Mouse (Mus musculus): ENCODE data around the gene Acot2. TPM values are rescaled to one million over a fixed set of nuclear protein-coding genes. Genes with fewer than 3 reads are reported as not detected.
"Not testable (repeated sequence)": the region's sequence is repeated elsewhere in the genome, so short reads cannot be mapped to it uniquely, and the experiment has no call there.

Acot2 gene
- polyA plus RNA-seq, 1 experiment = 4.5 TPM

DNA sequence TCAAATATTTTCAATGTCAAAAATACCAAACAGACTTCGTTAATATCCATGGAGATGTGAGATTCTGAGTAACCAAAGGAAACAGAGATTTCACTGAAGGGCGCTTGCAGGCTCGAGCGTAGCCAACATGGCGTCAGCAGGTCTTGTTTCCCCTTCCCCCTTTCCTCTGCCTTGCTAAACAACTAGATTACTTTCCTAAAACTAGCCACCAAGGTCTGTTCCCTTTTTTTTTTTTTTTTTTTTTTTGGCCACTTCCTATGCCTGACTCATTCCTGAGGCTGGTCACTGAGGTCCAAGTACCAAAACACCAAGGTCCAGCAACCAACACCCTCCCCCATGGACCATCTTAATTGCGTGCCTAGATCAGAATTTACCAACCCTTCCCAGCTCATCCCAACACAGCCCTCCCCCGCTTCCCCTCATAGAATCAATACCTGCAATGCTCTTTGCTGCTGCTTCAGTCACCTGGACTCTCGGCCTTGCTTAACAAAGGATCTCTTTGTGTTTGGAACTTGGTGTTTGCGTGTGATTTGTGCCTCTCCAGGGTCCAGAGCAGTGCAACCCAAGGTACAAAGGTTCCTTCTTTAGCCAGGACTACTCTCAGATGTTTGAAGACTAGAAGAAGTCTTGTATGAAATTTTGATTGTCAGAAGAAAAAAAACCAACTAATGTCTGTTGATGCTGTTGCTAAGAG, 35.5 kb downstream of the Acot2 start:
- DNase-seq (ENCODE audit: low read depth) = no peak
- TF ChIP-seq POLR2A (IDR thresholded peaks at IDR 0.05; ENCODE audit: borderline replicate concordance, extremely low read depth, insufficient read depth, insufficient read length, poor library complexity, severe bottlenecking) (no peak), CTCF (IDR thresholded peaks at IDR 0.05; ENCODE audit: borderline replicate concordance, extremely low read depth, insufficient read depth, insufficient read length) (no peak)

GRCm38 (mm10) chr12:84025888-84026287, 38.2 kb downstream of the Acot2 start:
- TF ChIP-seq POLR2A (IDR thresholded peaks at IDR 0.05; ENCODE audit: borderline replicate concordance, extremely low read depth, insufficient read depth, insufficient read length, poor library complexity, severe bottlenecking) (no peak), CTCF (IDR thresholded peaks at IDR 0.05; ENCODE audit: borderline replicate concordance, extremely low read depth, insufficient read depth, insufficient read length) (no peak)
- DNase-seq (ENCODE audit: low read depth) = no peak

- DNase-seq (ENCODE audit: low read depth) = not testable (repeated sequence)
Observed at GRCm38 (mm10) chr12:84028328-84028727, 40.7 kb downstream of the Acot2 start.

- not testable (repeated sequence) for DNase-seq (ENCODE audit: low read depth)
Observed at GRCm38 (mm10) chr12:84029043-84029442, 41.4 kb downstream of the Acot2 start.

DNA sequence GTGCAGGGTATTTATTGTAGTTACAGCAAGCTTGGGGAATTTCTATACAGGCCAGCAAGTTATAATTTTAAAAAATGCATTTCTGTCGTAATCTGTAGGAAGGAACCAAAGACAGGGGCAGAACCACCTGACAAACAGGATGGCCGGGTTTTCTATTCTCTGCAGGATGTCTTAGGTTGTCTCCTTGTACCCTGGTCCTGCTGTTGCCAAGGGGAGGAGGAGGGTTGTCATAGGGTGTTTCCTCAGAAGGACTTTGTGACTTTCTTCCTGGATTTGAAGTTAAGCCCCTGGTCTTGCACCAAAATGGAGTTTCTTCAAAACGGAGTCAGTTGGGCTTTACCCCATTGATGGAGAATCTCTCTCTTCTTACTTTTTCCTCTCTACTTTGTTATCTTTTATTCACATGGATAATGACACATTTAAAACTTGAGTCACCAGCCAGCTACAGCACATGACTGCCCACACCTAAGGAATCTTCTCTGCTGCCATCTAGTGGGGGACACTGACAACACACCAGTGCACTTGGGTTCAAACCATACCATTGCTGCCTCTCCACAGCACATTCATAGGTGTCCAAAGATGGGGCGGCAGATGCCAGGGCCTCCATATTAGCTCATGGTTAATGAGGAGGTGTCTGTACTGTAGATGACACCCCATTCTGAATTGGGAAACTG, 43.1 kb downstream of the Acot2 start:
- peak; percentile 85 for DNase-seq (ENCODE audit: low read depth)
- TF ChIP-seq CTCF (IDR thresholded peaks at IDR 0.05; ENCODE audit: borderline replicate concordance, extremely low read depth, insufficient read depth, insufficient read length) (peak; percentile 84), POLR2A (IDR thresholded peaks at IDR 0.05; ENCODE audit: borderline replicate concordance, extremely low read depth, insufficient read depth, insufficient read length, poor library complexity, severe bottlenecking) (no peak)

- no peak for TF ChIP-seq CTCF (IDR thresholded peaks at IDR 0.05; ENCODE audit: borderline replicate concordance, extremely low read depth, insufficient read depth, insufficient read length)
- TF ChIP-seq POLR2A (IDR thresholded peaks at IDR 0.05; ENCODE audit: borderline replicate concordance, extremely low read depth, insufficient read depth, insufficient read length, poor library complexity, severe bottlenecking) = no peak
- DNase-seq (ENCODE audit: low read depth) = no peak
Observed at GRCm38 (mm10) chr12:84032854-84033253, 45.2 kb downstream of the Acot2 start.

GRCm38 (mm10) chr12:84033302-84033701, 45.6 kb downstream of the Acot2 start:
- DNase-seq (ENCODE audit: low read depth) = not testable (repeated sequence)

- TF ChIP-seq CTCF (IDR thresholded peaks at IDR 0.05; ENCODE audit: borderline replicate concordance, extremely low read depth, insufficient read depth, insufficient read length) (no peak), POLR2A (IDR thresholded peaks at IDR 0.05; ENCODE audit: borderline replicate concordance, extremely low read depth, insufficient read depth, insufficient read length, poor library complexity, severe bottlenecking) (no peak)
- no peak for DNase-seq (ENCODE audit: low read depth)
Observed at GRCm38 (mm10) chr12:84034108-84034507, 46.4 kb downstream of the Acot2 start.

GRCm38 (mm10) chr12:84038241-84038640, 50.6 kb downstream of the Acot2 start, which contains the start of gene Acot4:
Gene Acot4, plus strand, starts transcription at chr12:84038379.
- DNase-seq (ENCODE audit: low read depth) = peak; percentile 5

- DNase-seq (ENCODE audit: low read depth) = peak; percentile 47
Observed at GRCm38 (mm10) chr12:84038691-84039111, 51.0 kb downstream of the Acot2 start, which contains the start of gene Gm49366. Gene Gm49366, plus strand, starts transcription at chr12:84038935.

GRCm38 (mm10) chr12:84042248-84042647, 54.6 kb downstream of the Acot2 start:
- DNase-seq (ENCODE audit: low read depth) = no peak
- TF ChIP-seq POLR2A (IDR thresholded peaks at IDR 0.05; ENCODE audit: borderline replicate concordance, extremely low read depth, insufficient read depth, insufficient read length, poor library complexity, severe bottlenecking) = no peak
- TF ChIP-seq CTCF (IDR thresholded peaks at IDR 0.05; ENCODE audit: borderline replicate concordance, extremely low read depth, insufficient read depth, insufficient read length) = no peak

Other genes starting within 250 kb of the Acot2 start
- 0.77 and 0.85 TPM in 2 replicates for gene Papln, start 224.2 kb upstream of the Acot2 start, polyA plus RNA-seq (2012; rRNA removed)
- gene Numb, start 65.9 kb upstream of the Acot2 start, polyA plus RNA-seq (2012; rRNA removed) = 36.7 and 44.7 TPM in 2 replicates
- gene Riox1, start 37.3 kb upstream of the Acot2 start, polyA plus RNA-seq (2012; rRNA removed) = 16.4 and 19.2 TPM in 2 replicates
- not detected in 2 replicates for gene Heatr4, start 3.0 kb upstream of the Acot2 start, polyA plus RNA-seq (2012; rRNA removed)
- gene Acot1, start 21.6 kb downstream of the Acot2 start, polyA plus RNA-seq (2012; rRNA removed) = 45.3 and 47.0 TPM in 2 replicates
- gene Acot4, start 50.5 kb downstream of the Acot2 start, polyA plus RNA-seq (2012; rRNA removed) = 0.21 and 0.45 TPM in 2 replicates
- gene Gm49366, start 51.1 kb downstream of the Acot2 start, polyA plus RNA-seq (2012; rRNA removed) = 0.49 TPM in 1 of 2 replicates, not detected in the other
- gene Acot3, start 64.3 kb downstream of the Acot2 start, polyA plus RNA-seq (2012; rRNA removed) = 0.21 and 0.36 TPM in 2 replicates
- gene Acot5, start 81.5 kb downstream of the Acot2 start, polyA plus RNA-seq (2012; rRNA removed) = 0.07 TPM in 1 of 2 replicates, not detected in the other
- gene Acot6, start 112.8 kb downstream of the Acot2 start, polyA plus RNA-seq (2012; rRNA removed) = 2.8 and 3.0 TPM in 2 replicates
- 15.6 and 20.2 TPM in 2 replicates for gene Dnal1, start 126.5 kb downstream of the Acot2 start, polyA plus RNA-seq (2012; rRNA removed)
- 3.2 TPM in 2 replicates for gene Pnma1, start 160.6 kb downstream of the Acot2 start, polyA plus RNA-seq (2012; rRNA removed)
- 6.8 and 7.9 TPM in 2 replicates for gene Elmsan1, start 231.0 kb downstream of the Acot2 start, polyA plus RNA-seq (2012; rRNA removed)

All from brain, embryonic 14.5 days (tissue).